Mouse (Mus musculus): ENCODE measurements around the gene Nckap5.
"Not testable (repeated sequence)": the region's sequence is repeated elsewhere in the genome, so short reads cannot be mapped to it uniquely, and the experiment has no call there.

The Nckap5 gene

DNA sequence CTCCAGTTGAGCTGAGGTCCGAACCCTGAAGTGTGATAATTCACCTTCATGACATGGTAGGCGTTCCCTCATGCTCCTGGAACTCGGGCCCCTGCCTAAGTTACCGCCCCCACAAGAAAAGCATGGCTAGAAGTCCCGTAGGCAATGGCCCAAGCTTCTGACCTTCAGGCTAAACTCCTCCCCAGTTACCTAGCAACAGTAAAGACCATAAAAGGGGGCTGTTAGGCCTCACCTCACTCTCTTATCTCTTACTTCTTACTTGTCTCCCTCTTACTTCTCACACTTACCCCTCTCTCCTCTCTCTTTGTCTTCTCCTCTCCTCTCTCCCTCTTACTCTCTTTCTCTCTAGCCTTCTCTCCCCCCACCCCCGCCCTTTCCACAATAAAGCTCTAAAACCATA is 811.9 kb downstream of the Nckap5 start:
- in situ Hi-C loops (cut with MseI, MboI): not testable (repeated sequence)

DNA sequence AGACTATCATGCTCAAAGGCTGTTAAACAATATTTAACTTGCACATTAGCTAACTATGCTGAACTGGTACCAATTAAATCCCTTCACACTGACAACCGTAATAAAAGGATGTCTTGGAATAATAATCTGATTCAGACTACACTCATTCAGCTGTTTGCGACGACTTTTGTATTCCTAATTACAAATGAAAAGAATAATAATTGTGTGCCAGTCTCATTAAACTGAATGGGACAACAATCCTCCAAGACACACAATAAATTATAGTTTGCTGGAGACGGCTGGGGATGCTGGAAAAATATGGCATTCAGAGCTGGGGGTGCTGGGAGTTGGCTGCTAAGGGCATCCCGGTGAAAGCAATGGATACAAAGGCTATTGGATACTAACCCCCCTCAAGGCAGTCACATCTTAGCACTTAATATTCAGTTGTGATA is 818.9 kb downstream of the Nckap5 start:
- in situ Hi-C loops (cut with MseI, MboI): no loop called here

DNA sequence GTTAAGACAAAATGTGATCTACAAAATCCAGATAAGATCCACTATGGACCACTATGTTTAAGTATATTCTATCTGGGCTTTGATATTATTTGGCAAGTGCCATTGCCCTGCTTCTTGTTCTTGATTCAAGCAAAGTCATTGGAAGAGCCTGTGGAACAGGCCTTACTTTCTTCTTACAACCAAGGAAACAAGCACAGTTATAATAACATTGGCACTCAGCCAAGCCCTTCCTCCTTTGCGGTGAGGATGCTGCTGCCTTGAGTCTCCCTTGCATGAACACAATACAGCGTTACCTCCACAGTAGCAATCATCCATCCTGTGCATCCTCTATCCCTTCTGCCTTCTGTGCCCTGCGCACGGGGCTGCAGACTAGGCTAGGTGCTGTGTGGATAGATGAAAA is 823.0 kb downstream of the Nckap5 start:
- in situ Hi-C loops (cut with MseI, MboI): no loop called here

DNA sequence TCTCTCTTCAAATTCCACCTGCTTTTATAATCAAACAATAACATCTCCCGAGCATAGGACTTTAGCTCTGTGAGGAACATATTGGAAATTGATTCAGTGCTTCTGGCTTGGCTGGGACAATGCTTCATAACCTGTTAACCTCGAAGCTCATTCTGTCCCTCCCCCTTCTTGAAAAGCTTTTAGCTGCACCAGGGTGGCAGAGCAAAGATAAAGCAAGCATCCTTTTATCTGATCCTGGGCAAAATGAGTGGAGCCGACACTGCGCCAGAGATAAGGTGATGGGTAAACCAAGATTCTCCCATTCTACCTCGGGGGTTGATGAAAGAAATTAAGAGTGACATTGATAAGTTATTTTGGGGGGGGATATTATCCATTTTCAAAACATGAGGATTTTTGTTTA is 824.9 kb downstream of the Nckap5 start:
- in situ Hi-C loops (cut with MseI, MboI): no loop called here

DNA sequence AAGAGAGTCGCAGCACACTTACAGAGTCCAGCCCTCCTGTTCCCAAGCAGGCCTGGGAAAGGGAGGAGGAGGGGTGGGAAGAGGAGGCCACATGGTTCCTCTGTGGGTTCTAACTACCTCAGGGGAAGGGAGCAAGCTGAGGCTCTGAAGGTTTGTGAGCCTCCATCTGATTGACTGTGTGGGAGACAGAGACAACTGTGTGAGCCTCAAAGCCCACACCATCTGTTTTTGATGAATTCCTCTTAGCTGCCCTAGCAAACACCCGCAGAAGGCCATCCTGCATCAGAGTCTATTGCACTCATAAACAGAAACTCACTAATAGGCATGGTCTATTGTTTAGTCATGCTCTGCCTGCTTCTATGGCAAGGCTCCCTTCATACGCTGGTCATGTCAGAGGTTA is 834.1 kb downstream of the Nckap5 start:
- in situ Hi-C loops (cut with MseI, MboI): no loop called here

DNA sequence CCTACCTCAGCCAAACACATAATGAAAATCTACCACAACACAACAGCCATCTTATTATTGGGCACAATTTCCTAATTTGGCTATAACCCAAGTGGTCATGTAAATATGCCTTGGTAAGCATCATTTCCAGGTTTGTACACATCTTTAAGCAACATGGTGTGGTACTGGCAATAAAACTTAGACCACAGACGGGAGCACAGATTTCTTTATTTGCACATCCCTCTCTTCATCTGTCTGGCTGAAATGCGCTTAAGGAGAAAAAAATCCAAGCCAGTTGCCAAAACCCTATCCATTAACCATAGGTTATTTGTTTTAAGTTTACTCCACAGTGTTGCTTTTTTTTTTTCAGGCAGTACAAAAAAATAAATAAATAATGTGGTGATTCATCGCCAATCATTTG is 842.8 kb downstream of the Nckap5 start:
- in situ Hi-C loops (cut with MseI, MboI): no loop called here

DNA sequence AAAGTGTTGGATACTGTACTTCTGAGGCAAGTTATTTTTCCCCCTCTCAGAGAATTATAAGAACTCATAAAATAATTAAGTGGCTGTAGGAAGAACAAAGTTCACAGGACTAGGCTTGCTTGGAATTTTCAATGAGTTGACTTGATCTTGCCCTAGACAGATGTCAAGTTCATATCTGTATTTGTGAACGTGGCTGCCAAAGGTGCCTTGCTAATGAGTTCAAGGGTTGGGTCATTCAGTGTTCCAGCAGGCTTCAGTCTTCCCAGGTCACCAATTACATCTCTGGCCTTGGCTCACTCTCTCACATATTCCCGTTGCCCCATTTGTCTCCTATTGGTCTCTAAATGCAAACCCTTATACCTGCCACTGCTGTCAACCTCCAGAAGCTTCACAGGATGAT is 846.0 kb downstream of the Nckap5 start:
- in situ Hi-C loops (cut with MseI, MboI): no loop called here

DNA sequence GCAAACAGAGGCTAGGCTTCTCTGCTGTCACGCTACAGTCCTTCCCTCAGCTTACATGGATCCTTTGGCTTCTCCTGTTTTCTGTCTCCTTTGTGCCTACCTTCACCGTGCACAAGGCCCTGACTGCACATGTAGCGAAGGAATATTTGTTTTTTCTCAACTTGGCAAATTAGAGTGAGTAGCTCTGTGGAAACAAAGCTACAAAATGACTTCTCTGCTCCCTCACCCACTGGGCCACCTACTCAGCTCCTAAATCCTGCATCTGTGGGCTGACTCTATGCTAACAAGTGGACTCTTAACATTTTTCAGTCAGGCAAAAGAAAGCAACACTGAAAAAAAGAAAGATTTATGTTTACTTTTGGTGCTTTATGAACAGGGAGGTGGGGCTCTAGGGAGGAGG is 856.0 kb downstream of the Nckap5 start:
- in situ Hi-C loops (cut with MseI, MboI): no loop called here

DNA sequence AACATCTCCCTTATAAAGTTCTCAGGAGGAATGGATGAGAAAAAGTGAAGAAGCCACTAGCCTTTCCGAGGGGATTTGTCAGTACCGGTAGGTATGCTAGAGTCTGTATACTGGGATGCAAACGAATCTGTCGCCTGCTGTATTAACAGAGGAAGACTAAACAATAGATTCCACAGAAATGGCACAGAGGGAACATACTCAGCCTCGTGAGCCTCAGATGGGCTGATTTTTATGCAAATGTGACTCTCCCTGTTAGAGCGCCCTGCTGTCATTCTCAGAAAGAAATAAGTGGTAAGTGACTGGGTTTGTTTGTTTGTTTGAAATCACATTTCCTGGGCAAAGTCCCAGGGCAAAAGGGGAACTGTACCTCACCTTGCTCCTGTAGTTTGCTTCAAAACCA is 858.7 kb downstream of the Nckap5 start:
- in situ Hi-C loops (cut with MseI, MboI): no loop called here

DNA sequence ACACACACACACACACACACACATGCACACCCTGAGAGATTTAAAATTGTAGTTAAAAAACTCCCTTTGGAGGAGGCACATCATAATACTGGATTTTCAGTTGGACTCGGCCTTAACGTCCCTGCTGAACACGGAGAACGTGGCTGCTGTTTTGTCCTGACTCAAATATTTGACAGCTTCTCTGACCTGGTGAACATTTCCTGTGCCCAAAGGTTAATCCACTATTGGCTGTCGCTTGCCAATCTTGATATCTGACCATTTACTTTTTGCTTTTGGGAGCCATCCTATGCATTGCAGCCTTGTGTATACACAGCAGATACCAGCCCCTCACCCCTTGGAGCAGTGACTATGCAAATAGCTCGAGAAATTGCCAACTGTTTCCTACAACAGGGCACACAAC is 862.9 kb downstream of the Nckap5 start:
- in situ Hi-C loops (cut with MseI, MboI): no loop called here

DNA sequence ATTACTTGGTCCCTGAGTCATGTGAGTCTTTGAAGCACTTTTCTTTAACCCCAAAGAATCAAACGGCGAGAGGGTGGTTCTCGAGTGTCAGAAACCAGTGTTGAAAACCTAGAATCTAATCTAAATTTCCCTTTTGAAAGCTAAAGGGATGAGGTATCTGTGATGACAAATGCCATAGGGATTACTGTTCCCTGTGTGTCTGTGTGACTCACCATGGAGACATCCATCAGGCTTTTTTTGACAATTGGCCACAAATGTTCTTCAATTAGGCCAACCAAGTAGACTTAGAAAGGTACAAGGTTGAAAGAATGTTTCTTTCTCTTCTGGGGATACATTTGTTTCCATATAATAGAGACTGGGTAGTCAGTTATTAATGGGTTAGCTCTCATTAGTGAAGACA is 879.6 kb downstream of the Nckap5 start:
- in situ Hi-C loops (cut with MseI, MboI): no loop called here

DNA sequence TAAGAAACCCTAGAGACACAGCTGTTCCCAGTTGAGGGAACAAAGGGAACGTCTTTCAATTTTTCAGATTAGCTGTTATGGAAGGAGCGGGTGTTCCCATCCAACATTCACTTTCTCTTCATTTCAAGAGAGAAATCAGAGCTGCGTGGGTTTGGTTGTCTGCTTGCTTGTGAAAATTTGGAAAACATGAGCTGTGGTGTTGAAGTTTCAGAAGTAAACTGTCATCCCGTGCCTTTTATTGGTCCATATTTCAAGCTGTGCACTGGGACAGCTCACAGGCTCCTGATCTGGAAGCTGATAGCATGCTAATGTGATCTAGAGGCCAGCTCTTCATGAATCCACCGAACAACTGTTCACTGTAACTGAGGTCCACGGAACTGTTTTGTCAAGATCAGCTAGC is 881.5 kb downstream of the Nckap5 start:
- in situ Hi-C loops (cut with MseI, MboI): no loop called here

DNA sequence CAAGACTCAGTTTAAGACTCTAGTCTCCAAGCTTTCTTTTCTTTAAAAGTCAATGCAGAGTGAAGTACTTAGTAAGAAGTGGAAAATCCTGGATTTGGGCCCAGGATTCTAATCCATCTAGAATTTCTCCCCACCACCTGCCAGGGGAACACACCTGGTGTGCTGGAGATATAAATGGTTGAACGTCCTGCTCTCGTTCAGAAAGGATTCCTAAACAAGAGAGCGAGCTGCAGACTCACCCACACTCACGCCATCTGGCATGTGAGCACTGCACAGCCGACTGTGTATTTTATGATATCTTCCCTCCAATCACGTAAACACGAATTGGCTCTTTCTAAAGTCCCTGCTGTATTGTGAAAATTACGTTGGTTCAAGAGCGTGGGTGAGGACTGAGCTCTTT is 885.5 kb downstream of the Nckap5 start:
- in situ Hi-C loops (cut with MseI, MboI): no loop called here

DNA sequence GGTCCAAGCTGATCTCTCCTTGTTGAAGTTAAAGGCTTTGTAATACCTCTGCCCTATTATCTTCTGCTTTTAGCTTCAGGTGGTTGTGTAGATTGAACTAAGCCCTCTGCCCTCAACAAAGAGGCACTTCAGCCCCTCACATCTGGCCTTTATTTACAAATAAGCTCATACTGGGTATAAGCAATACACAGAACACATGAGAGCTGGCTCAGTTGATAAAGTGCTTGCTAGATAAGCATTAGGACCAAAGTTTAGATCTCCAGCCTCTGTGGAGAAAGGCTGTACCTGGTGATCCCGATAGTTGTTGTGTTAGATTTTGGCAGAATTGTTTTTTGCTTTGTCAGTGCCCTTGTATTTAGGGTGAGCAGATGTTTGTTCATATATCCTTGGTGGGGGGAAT is 887.3 kb downstream of the Nckap5 start:
- in situ Hi-C loops (cut with MseI, MboI): no loop called here

DNA sequence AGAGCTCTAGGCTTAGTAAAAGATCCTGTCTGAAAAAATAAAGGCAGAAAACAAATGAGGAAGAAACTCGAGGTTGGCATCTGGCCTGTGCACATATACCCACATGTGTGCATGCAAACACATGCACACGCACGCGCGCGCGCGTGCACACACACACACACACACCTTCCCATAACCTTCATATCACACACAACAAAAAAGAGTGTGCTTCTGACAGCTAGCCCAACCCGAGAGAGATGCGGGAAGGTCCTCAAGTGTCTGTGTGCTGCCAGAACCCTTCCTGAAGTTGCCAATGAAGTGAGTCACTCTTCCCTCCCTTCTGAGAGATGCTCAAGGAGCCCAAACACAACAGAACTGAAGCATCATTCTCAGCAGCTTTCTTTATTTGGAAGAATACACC is 905.1 kb downstream of the Nckap5 start:
- in situ Hi-C loops (cut with MseI, MboI): no loop called here

DNA sequence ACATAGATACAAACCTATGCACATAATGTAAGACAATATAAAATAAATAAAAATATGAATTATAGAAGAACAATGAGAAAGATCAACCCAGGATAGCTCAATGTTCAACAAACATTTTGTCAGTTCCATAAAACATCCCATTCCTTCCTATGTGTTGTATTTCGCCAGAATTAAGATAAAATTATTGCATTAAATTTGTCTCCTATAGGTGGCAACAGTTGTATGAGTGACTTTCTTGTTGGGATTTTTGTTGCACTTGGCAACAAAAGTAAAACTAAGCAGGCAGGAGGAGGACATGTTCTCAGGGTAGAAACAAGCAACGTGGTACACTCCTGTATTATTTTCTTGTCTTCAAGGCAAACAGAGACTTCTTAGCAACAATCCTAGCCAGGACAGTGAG is 907.5 kb downstream of the Nckap5 start:
- in situ Hi-C loops (cut with MseI, MboI): no loop called here

DNA sequence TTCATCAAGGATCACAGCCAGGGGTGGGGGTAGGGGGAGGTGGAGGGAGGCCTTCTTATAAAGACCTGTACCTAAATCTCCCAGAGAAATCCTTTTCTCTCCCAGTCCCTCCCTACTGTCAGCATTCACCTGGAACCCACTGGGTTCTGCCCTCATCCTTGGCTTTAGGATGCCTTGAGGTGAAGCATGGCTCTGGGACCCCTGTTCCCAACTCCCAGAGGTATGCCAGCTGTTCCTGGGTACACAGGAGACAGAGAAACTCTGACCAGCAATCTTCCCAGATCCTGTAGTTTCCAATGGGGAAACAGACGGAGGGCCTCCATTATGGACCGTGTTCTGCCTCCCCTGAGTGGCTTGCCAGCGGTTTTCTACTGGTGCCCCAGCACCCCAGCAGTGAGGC is 909.9 kb downstream of the Nckap5 start:
- in situ Hi-C loops (cut with MseI, MboI): no loop called here

DNA sequence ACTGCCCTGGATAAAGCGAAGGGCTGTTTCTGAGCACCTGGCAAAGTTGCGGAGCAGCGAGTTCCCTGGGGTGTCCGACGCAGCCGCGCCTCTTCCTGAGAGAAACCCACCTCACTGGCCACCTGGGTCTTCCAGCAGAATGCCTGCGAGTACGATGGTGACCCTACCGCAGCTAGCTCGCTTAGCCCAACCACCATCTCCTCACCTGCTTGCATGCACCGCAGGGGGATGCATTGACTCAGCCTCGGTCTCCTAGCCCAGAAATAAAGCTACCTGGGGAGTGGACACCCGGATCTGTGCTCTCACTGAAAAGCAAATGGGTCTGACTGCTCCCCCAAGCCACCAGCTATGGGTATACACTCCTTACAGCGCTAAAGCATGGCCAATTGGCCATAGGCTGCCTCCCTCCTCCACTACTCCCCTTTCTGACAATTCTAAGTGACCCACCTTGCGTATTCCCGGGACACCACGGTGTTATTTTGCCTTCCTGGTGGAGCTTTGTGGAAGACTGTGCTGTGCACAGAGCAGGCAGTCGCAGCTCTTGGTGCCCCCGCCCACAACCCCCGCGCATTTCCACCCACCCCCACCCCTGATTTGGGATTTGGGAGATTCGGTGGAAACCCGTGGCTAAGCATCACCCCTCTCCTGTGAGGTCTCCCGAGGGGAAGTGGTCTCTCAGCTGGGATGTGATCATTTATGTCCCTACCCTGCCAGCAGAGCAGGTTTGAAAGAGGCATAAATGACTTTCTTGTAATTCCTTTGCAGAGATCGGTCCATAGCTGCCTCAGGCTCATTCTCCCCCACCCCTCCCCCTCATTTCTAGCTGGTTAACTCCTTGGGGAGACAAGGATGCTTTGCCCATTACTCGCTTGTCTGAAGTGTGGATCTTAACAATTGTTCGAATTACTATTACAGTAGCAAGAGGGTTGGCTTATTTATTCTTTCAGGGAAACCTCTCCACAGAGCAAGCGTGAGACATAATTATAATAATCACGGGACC is 917.7 kb downstream of the Nckap5 start, which contains the start of gene Lypd1:
TSS of gene Lypd1 (minus strand) at position 501 of the 1,000 bp plus-strand sequence.
- in situ Hi-C loops (cut with MseI, MboI): no loop called here

DNA sequence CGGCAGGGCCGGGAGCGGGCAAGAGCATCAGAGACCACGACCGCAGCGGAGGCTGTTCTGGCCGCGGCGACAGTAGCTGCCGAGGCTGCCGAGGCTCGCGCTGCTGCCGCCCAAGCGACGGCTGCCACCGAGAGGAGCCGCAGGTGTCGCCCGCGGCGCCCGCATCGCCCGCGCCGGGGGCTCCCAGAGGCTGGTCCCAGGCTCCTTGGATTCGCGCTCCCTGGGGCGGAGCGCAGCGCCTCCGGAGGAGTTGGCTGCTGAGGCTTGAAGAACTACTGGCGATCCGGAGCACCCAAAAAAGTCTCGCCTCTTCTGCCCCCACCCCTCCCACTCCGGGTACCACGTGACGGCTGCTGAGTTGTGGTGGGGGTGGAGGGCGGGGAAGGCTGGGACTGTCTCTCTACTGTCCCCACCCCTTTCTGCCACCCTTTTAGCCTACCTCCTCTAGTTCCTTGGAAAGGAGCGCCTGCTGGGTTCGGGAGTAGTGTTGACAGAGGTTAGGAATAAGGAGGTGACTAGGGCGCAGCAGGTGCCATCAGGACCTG is 918.6 kb downstream of the Nckap5 start:
- in situ Hi-C loops (cut with MseI, MboI): no loop called here

DNA sequence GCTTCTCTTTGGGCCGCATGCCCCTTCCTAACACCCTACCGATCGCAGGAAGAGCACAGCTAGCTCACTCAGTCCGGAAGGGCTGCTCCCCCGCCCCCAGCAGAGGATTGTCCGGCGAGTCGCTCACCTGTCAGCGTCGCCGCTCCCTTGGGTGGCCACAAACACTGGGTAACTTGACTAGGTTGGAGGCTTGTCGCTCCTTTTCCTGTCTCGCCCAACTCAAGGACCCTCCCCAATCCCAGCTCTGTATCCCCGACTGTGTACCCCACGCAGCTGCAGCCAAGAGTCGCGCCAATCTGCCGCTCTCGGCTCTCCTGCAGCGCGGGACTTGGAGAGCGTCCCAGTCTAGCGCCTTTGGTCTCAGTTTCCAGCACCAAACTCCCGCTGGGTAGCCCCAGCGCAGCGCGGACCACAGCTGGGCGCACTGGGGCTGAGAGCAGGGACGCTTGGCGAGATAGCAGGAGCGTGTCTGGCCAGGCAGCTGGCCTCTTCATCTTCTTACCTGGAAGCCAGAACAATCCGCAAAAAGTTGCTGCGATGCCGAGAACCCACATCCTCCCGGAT is 919.2 kb downstream of the Nckap5 start:
- in situ Hi-C loops (cut with MseI, MboI): no loop called here

DNA sequence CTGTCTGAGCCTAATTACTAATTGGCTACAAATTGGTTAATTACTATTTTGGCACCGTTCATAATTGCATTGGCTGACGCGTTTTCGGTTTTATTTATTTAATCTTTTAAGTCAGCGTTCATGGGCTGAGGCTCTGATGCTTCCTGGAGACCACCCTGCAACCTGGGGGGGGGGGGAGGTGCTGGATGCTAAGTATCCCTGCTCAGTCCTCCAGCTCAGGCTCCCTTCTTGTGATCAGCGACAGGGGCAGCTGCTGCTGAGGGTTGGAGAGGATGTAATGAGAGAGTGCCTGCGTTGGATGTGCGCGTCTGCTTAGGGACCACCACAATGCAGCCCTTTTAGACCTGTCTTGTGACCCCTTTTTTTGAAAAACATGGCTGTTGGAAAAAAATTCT is 919.7 kb downstream of the Nckap5 start:
- in situ Hi-C loops (cut with MseI, MboI): no loop called here

DNA sequence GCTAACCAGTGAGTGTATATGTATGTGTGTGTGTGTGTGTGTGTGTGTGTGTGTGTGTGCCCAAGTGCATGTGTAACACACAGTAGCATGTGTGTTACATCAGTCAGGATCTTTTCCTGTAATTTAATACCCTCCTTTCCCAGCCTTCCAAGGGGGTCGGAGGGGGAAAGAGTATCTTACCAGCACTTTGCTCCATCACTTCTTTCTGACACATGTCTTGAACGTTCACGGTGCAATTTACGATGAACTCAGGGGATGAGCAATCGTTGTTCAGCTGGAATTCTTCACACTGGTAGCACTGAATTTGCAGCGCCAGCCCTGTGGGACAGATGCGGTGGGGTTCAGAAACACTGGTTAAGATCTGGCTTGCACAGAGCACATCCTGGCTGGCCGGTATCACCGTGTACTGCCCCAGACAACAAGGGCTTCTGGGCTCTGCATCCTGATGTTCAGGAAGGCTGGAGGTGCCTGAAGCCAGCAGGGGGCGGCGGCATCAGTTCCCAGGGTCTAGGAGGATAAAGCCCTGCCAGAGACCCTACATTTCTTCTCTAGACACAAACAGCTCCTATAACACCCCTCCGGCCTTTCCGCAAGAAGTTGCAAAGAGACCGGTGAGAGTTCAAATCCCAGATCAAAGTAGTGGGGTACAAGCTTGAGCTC is 920.3 kb downstream of the Nckap5 start:
- in situ Hi-C loops (cut with MseI, MboI): no loop called here
